Mouse (Mus musculus): ENCODE results near the gene Asf1b. TPM values are rescaled to one million over a fixed set of nuclear protein-coding genes. Genes with fewer than 3 reads are reported as not detected.
A peak's percentile ranks its signal among the peaks of the same experiment; 100 is the strongest.

Asf1b gene
- polyA plus RNA-seq (2015; fragmentation: Nextera tagmentation; extraction: Ambion mirVana) = 8.0 and 10.9 TPM in 2 replicates

- Histone ChIP-seq H3K4me3 (peak within 1 kb of the TSS; percentile 51), H3K4me1 (peaks cover 15% of the 10 kb centered on the region), H3K9ac (peak within 1 kb of the TSS; percentile 57), H3K27ac (peak within 1 kb of the TSS; percentile 78), H3K4me2 (peak within 1 kb of the TSS; percentile 86), H3K27me3 (replicated peaks) (no peaks in the 10 kb centered on the region), H3K9me3 (no peaks in the 10 kb centered on the region), H3K36me3 (replicated peaks) (no peaks in the 10 kb centered on the region)
- ATAC-seq (replicated peaks) = peak; percentile 99
- under 1% methylated on average over 75 of the region's 75 CpGs for WGBS
Observed at GRCm38 (mm10) chr8:83955106-83955957, at the start of gene Asf1b, which contains the start of gene Gm10644. Asf1b (plus strand) TSS chr8:83955507. Gm10644 (minus strand) TSS chr8:83955205.

GRCm38 (mm10) chr8:83908583-83908982 is 46.7 kb upstream of the Asf1b start:
- Histone ChIP-seq H3K27ac (no peak overlapping the region), H3K27me3 (replicated peaks) (no peaks in the 10 kb centered on the region), H3K4me3 (no peak overlapping the region), H3K4me1 (peaks cover 53% of the 10 kb centered on the region), H3K9me3 (no peaks in the 10 kb centered on the region), H3K9ac (no peak overlapping the region), H3K36me3 (replicated peaks) (no peaks in the 10 kb centered on the region), H3K4me2 (no peak overlapping the region)
- 86% methylated on average over 6 of the region's 6 CpGs for WGBS
- no peak for ATAC-seq (replicated peaks)

GRCm38 (mm10) chr8:83909311-83909710 is 46.0 kb upstream of the Asf1b start:
- 42% methylated on average over 8 of the region's 8 CpGs for WGBS
- Histone ChIP-seq H3K4me2 (no peak overlapping the region), H3K4me3 (no peak overlapping the region), H3K9me3 (no peaks in the 10 kb centered on the region), H3K4me1 (peaks cover 45% of the 10 kb centered on the region), H3K9ac (no peak overlapping the region), H3K27me3 (replicated peaks) (no peaks in the 10 kb centered on the region), H3K27ac (no peak overlapping the region), H3K36me3 (replicated peaks) (no peaks in the 10 kb centered on the region)
- ATAC-seq (replicated peaks) = peak; percentile 38; the same call in 1 of the 2 replicates

GRCm38 (mm10) chr8:83911809-83912731 is 43.2 kb upstream of the Asf1b start:
- H3K36me3 ChIP-seq (replicated peaks) = no peaks in the 10 kb centered on the region
- no peaks in the 10 kb centered on the region for H3K9me3 ChIP-seq
- no peak overlapping the region for H3K27ac ChIP-seq
- H3K4me1 ChIP-seq = peaks cover 42% of the 10 kb centered on the region
- no peak overlapping the region for H3K4me2 ChIP-seq
- no peak for ATAC-seq (replicated peaks)
- 80% methylated on average over 5 of the region's 5 CpGs for WGBS
- no peaks in the 10 kb centered on the region for H3K27me3 ChIP-seq (replicated peaks)
- H3K4me3 ChIP-seq = no peak overlapping the region
- no peak overlapping the region for H3K9ac ChIP-seq

- no peak for ATAC-seq (replicated peaks)
- H3K9me3 ChIP-seq = no peaks in the 10 kb centered on the region
- H3K27ac ChIP-seq = no peak overlapping the region
- no peak overlapping the region for H3K9ac ChIP-seq
- no peak overlapping the region for H3K4me3 ChIP-seq
- H3K4me1 ChIP-seq = peaks cover 23% of the 10 kb centered on the region
- 95% methylated on average over 3 of the region's 3 CpGs for WGBS
- H3K36me3 ChIP-seq (replicated peaks) = no peaks in the 10 kb centered on the region
- no peaks in the 10 kb centered on the region for H3K27me3 ChIP-seq (replicated peaks)
- no peak overlapping the region for H3K4me2 ChIP-seq
Observed at GRCm38 (mm10) chr8:83914232-83914631, 41.1 kb upstream of the Asf1b start.

GRCm38 (mm10) chr8:83914860-83915259 is 40.4 kb upstream of the Asf1b start:
- no peaks in the 10 kb centered on the region for H3K27me3 ChIP-seq (replicated peaks)
- no peak overlapping the region for H3K4me3 ChIP-seq
- no peak overlapping the region for H3K9ac ChIP-seq
- H3K4me1 ChIP-seq = peaks cover 17% of the 10 kb centered on the region
- WGBS = 83% methylated on average over 5 of the region's 5 CpGs
- no peak overlapping the region for H3K27ac ChIP-seq
- H3K9me3 ChIP-seq = no peaks in the 10 kb centered on the region
- H3K36me3 ChIP-seq (replicated peaks) = peaks cover 6% of the 10 kb centered on the region; the same call in 1 of the 2 replicates
- ATAC-seq (replicated peaks) = no peak
- H3K4me2 ChIP-seq = no peak overlapping the region

- Histone ChIP-seq H3K36me3 (replicated peaks) (peaks cover 12% of the 10 kb centered on the region; the same call in 1 of the 2 replicates), H3K4me3 (no peak overlapping the region), H3K27me3 (replicated peaks) (no peaks in the 10 kb centered on the region), H3K9me3 (no peaks in the 10 kb centered on the region), H3K9ac (no peak overlapping the region), H3K4me2 (no peak overlapping the region), H3K27ac (no peak overlapping the region), H3K4me1 (peaks cover 16% of the 10 kb centered on the region)
- no peak for ATAC-seq (replicated peaks)
- WGBS = 67% methylated on average over 5 of the region's 5 CpGs
Observed at GRCm38 (mm10) chr8:83916015-83916414, 39.3 kb upstream of the Asf1b start.

- Histone ChIP-seq H3K27me3 (replicated peaks) (no peaks in the 10 kb centered on the region), H3K9me3 (no peaks in the 10 kb centered on the region), H3K4me3 (no peak overlapping the region), H3K36me3 (replicated peaks) (peaks cover 18% of the 10 kb centered on the region), H3K9ac (no peak overlapping the region), H3K4me2 (no peak overlapping the region), H3K27ac (no peak overlapping the region), H3K4me1 (peaks cover 11% of the 10 kb centered on the region)
- ATAC-seq (replicated peaks) = no peak
- 76% methylated on average over 6 of the region's 6 CpGs for WGBS
Observed at GRCm38 (mm10) chr8:83917566-83917965, 37.7 kb upstream of the Asf1b start.

- 67% methylated on average over 3 of the region's 3 CpGs for WGBS
- no peaks in the 10 kb centered on the region for H3K4me1 ChIP-seq
- ATAC-seq (replicated peaks) = peak; percentile 37
- H3K9me3 ChIP-seq = no peaks in the 10 kb centered on the region
- H3K27me3 ChIP-seq (replicated peaks) = no peaks in the 10 kb centered on the region
- H3K9ac ChIP-seq = no peak overlapping the region
- no peak overlapping the region for H3K4me3 ChIP-seq
- H3K27ac ChIP-seq = no peak overlapping the region
- H3K36me3 ChIP-seq (replicated peaks) = peaks cover 34% of the 10 kb centered on the region
- no peak overlapping the region for H3K4me2 ChIP-seq
Observed at GRCm38 (mm10) chr8:83921558-83921957, 33.7 kb upstream of the Asf1b start.

- H3K4me2 ChIP-seq = no peak overlapping the region
Observed at GRCm38 (mm10) chr8:83922727-83923126, 32.6 kb upstream of the Asf1b start.

GRCm38 (mm10) chr8:83924585-83924984 is 30.7 kb upstream of the Asf1b start:
- Histone ChIP-seq H3K9me3 (no peaks in the 10 kb centered on the region), H3K4me2 (no peak overlapping the region), H3K36me3 (replicated peaks) (peaks cover 33% of the 10 kb centered on the region), H3K4me1 (no peaks in the 10 kb centered on the region), H3K4me3 (no peak overlapping the region), H3K9ac (no peak overlapping the region), H3K27me3 (replicated peaks) (no peaks in the 10 kb centered on the region), H3K27ac (no peak overlapping the region)
- 87% methylated on average over 5 of the region's 5 CpGs for WGBS
- ATAC-seq (replicated peaks) = no peak

More at GRCm38 (mm10) chr8:83922727-83923126, 32.6 kb upstream of the Asf1b start:
- H3K4me3 ChIP-seq = no peak overlapping the region
- no peak for ATAC-seq (replicated peaks)
- no peaks in the 10 kb centered on the region for H3K4me1 ChIP-seq
- 93% methylated on average over 8 of the region's 8 CpGs for WGBS
- H3K9me3 ChIP-seq = no peaks in the 10 kb centered on the region
- H3K27me3 ChIP-seq (replicated peaks) = no peaks in the 10 kb centered on the region
- peaks cover 34% of the 10 kb centered on the region for H3K36me3 ChIP-seq (replicated peaks)
- H3K27ac ChIP-seq = no peak overlapping the region
- H3K9ac ChIP-seq = no peak overlapping the region

GRCm38 (mm10) chr8:83926266-83926665 is 29.0 kb upstream of the Asf1b start:
- Histone ChIP-seq H3K27ac (no peak overlapping the region), H3K4me3 (no peak overlapping the region)
- no peak for ATAC-seq (replicated peaks)

More at GRCm38 (mm10) chr8:83926266-83926665, 29.0 kb upstream of the Asf1b start:
- H3K4me1 ChIP-seq = no peaks in the 10 kb centered on the region
- 74% methylated on average over 7 of the region's 7 CpGs for WGBS
- H3K9me3 ChIP-seq = no peaks in the 10 kb centered on the region
- no peak overlapping the region for H3K9ac ChIP-seq
- no peaks in the 10 kb centered on the region for H3K27me3 ChIP-seq (replicated peaks)
- H3K36me3 ChIP-seq (replicated peaks) = peaks cover 38% of the 10 kb centered on the region
- H3K4me2 ChIP-seq = no peak overlapping the region

Measured in midbrain, embryonic 15.5 days (tissue).